Mouse (Mus musculus): Measurements from ENCODE around the gene Bhmt. TPM values are rescaled to one million over a fixed set of nuclear protein-coding genes. Genes with fewer than 3 reads are reported as not detected.

The Bhmt gene
- polyA plus RNA-seq (2012; rRNA removed), result 0.18 and 0.19 TPM in 2 replicates

GRCm38 (mm10) chr13:93637282-93638245 is at the start of gene Bhmt:
Gene Bhmt (minus strand): TSS chr13:93637961.
- no peak for DNase-seq (ENCODE audit: low spot score)

- DNase-seq (ENCODE audit: low spot score), result no peak
These were observed 49.6 kb upstream of the Bhmt start for GRCm38 (mm10) chr13:93687321-93687720.

GRCm38 (mm10) chr13:93685226-93685625 is 47.5 kb upstream of the Bhmt start:
- DNase-seq (ENCODE audit: low spot score), result no peak

- no peak for DNase-seq (ENCODE audit: low spot score)
These were observed 45.6 kb upstream of the Bhmt start for GRCm38 (mm10) chr13:93683336-93683735.

- DNase-seq (ENCODE audit: low spot score), result no peak
These were observed 39.1 kb upstream of the Bhmt start for GRCm38 (mm10) chr13:93676864-93677263.

GRCm38 (mm10) chr13:93674131-93674561 is 36.4 kb upstream of the Bhmt start, which contains the start of the genes Bhmt2 and Dmgdh:
Gene Bhmt2 (minus strand): TSS chr13:93674302.
Gene Dmgdh (plus strand): TSS chr13:93674433.
- DNase-seq (ENCODE audit: low spot score), result no peak

GRCm38 (mm10) chr13:93673296-93673695 is 35.5 kb upstream of the Bhmt start:
- no peak for DNase-seq (ENCODE audit: low spot score)

- no peak for DNase-seq (ENCODE audit: low spot score)
These were observed 34.6 kb upstream of the Bhmt start for GRCm38 (mm10) chr13:93672371-93672770.

- no peak for DNase-seq (ENCODE audit: low spot score)
These were observed 29.8 kb upstream of the Bhmt start for GRCm38 (mm10) chr13:93667586-93667985.

GRCm38 (mm10) chr13:93657941-93658340 is 20.2 kb upstream of the Bhmt start:
- DNase-seq (ENCODE audit: low spot score), result no peak

- DNase-seq (ENCODE audit: low spot score), result no peak
These were observed 15.6 kb upstream of the Bhmt start for GRCm38 (mm10) chr13:93653382-93653781.

GRCm38 (mm10) chr13:93648387-93649130 is 10.8 kb upstream of the Bhmt start:
- DNase-seq (ENCODE audit: low spot score), result no peak

- DNase-seq (ENCODE audit: low spot score), result no peak
These were observed 1.9 kb upstream of the Bhmt start for GRCm38 (mm10) chr13:93639636-93640035.

- no peak for DNase-seq (ENCODE audit: low spot score)
These were observed 1.2 kb downstream of the Bhmt start for GRCm38 (mm10) chr13:93636561-93636960.

GRCm38 (mm10) chr13:93632927-93633326 is 4.8 kb downstream of the Bhmt start:
- no peak for DNase-seq (ENCODE audit: low spot score)

GRCm38 (mm10) chr13:93630941-93631705 is 6.6 kb downstream of the Bhmt start:
- DNase-seq (ENCODE audit: low spot score), result no peak

- DNase-seq (ENCODE audit: low spot score), result no peak
These were observed 8.9 kb downstream of the Bhmt start for GRCm38 (mm10) chr13:93628861-93629260.

GRCm38 (mm10) chr13:93614361-93614948 is 23.3 kb downstream of the Bhmt start:
- DNase-seq (ENCODE audit: low spot score), result no peak

- DNase-seq (ENCODE audit: low spot score), result no peak
These were observed 24.0 kb downstream of the Bhmt start for GRCm38 (mm10) chr13:93613771-93614170.

GRCm38 (mm10) chr13:93612660-93613607 is 24.8 kb downstream of the Bhmt start:
- DNase-seq (ENCODE audit: low spot score), result peak; percentile 30

Data from urinary bladder, adult 2 months (tissue).